Mouse (Mus musculus): ENCODE data around the gene Ano10. TPM values are rescaled to one million over a fixed set of nuclear protein-coding genes. Genes with fewer than 3 reads are reported as not detected.

Gene Ano10
- 33.9 and 42.0 TPM in 2 replicates for polyA plus RNA-seq (2016; fragmentation: Nextera tagmentation; extraction: Ambion mirVana)

DNA sequence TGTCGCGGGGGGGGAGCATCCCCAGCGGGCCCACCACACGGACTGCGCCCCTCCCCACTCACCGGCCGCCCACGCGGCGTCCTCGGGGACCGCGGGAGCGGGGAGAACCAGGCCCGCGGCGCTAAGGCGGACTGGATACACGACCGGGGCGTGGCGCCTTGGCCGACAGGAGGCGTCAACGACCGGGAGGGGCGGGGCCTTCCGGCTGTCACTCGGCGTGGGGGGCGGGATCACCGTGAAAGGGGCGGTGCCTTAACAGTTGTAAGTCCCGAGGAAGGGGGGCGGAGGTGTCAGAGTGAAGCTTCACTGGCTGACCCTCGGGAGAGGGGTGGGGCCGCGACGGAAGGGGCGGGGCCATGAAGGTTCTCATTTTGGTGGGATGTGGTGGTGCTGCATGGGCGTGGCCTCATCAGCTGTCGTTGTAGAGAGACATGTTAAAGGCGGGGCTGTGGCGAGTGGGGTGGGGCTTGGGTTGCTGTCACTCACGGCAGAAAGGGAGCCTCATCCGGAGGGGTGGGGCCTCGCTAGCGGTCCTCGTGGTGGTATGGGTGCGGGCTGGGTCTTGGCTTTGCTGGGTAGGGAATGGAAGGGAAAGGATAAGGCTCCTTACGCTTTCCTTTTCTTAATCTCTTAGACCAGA is at the start of gene Ano10:
TSS of gene Ano10 (minus strand) at position 182 of the 640 bp plus-strand sequence.
- H3K4me3 ChIP-seq = peak within 1 kb of the TSS; percentile 81
- WGBS = under 1% methylated on average over 50 of the region's 51 CpGs

DNA sequence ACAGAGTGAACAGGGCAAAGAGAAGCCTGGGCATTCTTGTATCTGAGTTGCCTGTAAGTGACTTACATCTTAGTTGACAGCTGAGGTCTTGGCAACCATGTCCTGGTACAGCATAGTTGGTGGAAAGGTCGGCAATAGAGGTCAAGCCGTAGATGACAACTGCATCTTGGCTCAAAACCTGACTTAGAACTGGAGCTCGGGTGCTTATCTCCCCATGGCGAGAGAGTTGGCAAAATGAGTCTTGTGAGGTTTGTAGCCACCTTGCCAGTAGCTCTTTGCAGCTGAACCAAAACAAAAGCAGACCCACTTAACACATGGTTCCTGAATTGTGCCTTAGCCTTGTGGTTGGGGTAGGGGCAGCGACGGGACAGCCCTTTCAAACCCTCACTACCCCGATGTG is 49.2 kb upstream of the Ano10 start:
- no peaks in the 10 kb centered on the region for H3K9me3 ChIP-seq (replicated peaks)
- no peak overlapping the region for H3K4me3 ChIP-seq
- no peak overlapping the region for H3K27ac ChIP-seq (replicated peaks)
- H3K27me3 ChIP-seq (ENCODE audit: low read depth, poor library complexity, severe bottlenecking) = no peaks in the 10 kb centered on the region
- H3K36me3 ChIP-seq = no peaks in the 10 kb centered on the region
- DNase-seq (ENCODE audit: low spot score) = no peak
- 88% methylated on average over 7 of the region's 7 CpGs for WGBS
- H3K4me1 ChIP-seq = no peaks in the 10 kb centered on the region

More for the DNA sequence above, at the start of gene Ano10:
- peaks cover 20% of the 10 kb centered on the region for H3K4me1 ChIP-seq
- peak within 1 kb of the TSS; percentile 90 for H3K27ac ChIP-seq (replicated peaks)
- H3K36me3 ChIP-seq = no peaks in the 10 kb centered on the region
- H3K9me3 ChIP-seq (replicated peaks) = no peaks in the 10 kb centered on the region
- H3K27me3 ChIP-seq (ENCODE audit: low read depth, poor library complexity, severe bottlenecking) = no peaks in the 10 kb centered on the region
- DNase-seq (ENCODE audit: low spot score) = peak; percentile 99

DNA sequence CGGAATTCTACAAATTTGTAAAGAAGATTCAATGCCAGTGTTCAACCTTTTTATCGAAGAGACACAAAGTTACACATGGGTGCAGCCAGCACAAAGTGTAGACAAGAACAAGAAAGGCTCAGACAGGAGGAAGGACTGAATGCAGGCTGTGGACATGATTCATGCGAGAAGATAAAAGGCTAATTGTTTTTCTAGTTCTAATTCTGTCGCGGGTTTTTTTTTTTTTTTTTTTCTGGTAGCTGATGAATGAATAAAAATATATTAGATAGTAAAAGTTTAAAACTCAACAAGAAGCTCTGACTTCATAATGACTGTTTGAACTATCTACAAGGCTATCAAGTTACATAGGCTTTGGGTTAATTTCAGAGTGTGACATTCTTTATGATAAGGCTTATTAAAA is 45.7 kb upstream of the Ano10 start:
- 71% methylated on average over 5 of the region's 5 CpGs for WGBS
- Histone ChIP-seq H3K36me3 (no peaks in the 10 kb centered on the region), H3K4me3 (no peak overlapping the region), H3K4me1 (peaks cover 5% of the 10 kb centered on the region; the same call in 1 of the 2 replicates), H3K27ac (replicated peaks) (no peak overlapping the region), H3K9me3 (replicated peaks) (no peaks in the 10 kb centered on the region), H3K27me3 (ENCODE audit: low read depth, poor library complexity, severe bottlenecking) (no peaks in the 10 kb centered on the region)
- DNase-seq (ENCODE audit: low spot score) = no peak

DNA sequence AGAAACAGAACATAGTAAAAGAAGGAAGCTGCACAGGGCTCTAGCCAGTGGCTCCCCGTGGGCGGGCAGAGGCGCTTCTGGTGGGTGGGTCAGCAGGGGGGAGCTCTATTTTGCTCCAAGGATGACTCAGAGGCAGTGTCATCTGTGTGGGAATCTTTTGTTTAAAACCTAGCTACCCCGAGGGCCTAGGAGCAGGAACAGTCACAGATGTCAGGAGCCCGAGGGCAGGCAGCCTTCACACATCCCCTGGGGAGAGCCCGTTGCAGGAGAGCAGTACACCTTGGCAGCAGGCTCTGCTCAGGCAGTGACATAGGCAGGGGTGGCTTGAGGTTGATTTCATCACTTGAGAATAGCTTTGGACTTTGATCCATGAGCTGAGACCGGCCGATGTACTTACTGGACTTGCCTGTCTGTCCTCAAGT is 43.3 kb upstream of the Ano10 start:
- H3K27me3 ChIP-seq (ENCODE audit: low read depth, poor library complexity, severe bottlenecking) = no peaks in the 10 kb centered on the region
- H3K4me3 ChIP-seq = no peak overlapping the region
- no peaks in the 10 kb centered on the region for H3K36me3 ChIP-seq
- DNase-seq (ENCODE audit: low spot score) = no peak
- H3K4me1 ChIP-seq = peaks cover 5% of the 10 kb centered on the region; the same call in 1 of the 2 replicates
- H3K9me3 ChIP-seq (replicated peaks) = no peaks in the 10 kb centered on the region
- H3K27ac ChIP-seq (replicated peaks) = 0 out of 2 replicates have a peak overlapping the region, but pooled peaks have one; percentile 28
- WGBS = 53% methylated on average over 8 of the region's 8 CpGs

DNA sequence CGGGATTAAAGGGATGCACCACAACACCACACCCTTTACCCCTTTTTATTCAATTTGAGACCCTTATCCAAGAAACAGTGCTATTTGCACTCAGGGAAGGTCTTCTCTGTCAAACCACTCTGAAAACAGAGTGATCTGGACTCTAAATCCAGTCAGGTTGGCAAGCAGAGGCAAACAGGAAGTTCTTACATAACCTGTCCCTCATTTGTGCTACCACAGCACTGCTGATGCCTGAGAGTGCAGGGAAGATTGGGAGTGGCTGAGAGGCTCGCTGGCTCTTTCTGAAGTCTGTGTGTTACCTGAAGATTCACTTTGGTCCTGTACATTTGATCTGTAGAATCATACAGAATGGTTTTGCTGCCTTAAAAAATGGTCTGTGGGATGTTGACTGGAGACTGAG is 42.5 kb upstream of the Ano10 start:
- DNase-seq (ENCODE audit: low spot score) = no peak
- H3K27me3 ChIP-seq (ENCODE audit: low read depth, poor library complexity, severe bottlenecking) = no peaks in the 10 kb centered on the region
- peaks cover 5% of the 10 kb centered on the region; the same call in 1 of the 2 replicates for H3K4me1 ChIP-seq
- H3K4me3 ChIP-seq = no peak overlapping the region
- WGBS = 74% methylated on average over 2 of the region's 2 CpGs
- no peaks in the 10 kb centered on the region for H3K36me3 ChIP-seq
- H3K27ac ChIP-seq (replicated peaks) = no peak overlapping the region
- H3K9me3 ChIP-seq (replicated peaks) = no peaks in the 10 kb centered on the region

DNA sequence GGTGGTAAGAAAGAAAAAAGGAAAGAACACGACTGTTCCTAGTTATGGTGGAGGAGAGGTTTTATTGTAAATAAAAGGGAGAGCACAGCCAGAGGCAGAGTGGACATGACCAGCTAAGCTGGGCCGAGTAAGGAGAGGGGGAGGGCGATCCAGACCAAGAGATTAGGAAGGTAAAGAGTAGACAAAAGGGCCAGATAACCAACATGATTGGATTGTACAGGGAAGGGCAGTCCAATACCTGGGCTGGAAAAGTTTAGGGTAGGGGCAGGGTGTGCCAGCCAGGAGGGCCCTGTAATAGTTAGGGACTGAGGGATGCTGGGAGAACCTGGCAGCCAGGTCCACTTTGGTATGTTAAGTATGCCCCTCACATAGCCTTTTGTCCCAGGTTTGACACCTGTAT is 34.0 kb upstream of the Ano10 start:
- no peaks in the 10 kb centered on the region for H3K4me1 ChIP-seq
- no peak overlapping the region for H3K27ac ChIP-seq (replicated peaks)
- no peaks in the 10 kb centered on the region for H3K27me3 ChIP-seq (ENCODE audit: low read depth, poor library complexity, severe bottlenecking)
- H3K9me3 ChIP-seq (replicated peaks) = no peaks in the 10 kb centered on the region
- no peak overlapping the region for H3K4me3 ChIP-seq
- DNase-seq (ENCODE audit: low spot score) = no peak
- WGBS = 67% methylated on average over 3 of the region's 3 CpGs
- H3K36me3 ChIP-seq = no peaks in the 10 kb centered on the region

DNA sequence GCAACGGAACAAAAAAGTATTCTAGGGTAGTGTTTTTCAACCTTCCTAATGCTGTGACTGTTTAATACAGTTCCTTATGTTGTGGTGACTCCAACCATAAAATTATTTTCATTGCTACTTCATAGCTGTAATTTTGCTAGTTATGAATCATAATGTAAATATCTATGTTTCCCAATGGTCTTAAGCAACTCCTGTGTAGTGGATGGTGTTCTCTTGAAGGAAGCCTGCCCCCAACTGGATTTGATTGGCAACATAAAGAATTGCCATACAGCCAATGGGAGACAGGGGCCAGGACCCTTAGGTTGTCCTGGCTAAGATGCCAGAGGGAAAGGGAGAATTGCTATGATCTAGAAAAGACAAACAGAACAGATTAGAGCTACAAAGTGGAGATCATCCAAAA is 31.8 kb upstream of the Ano10 start:
- Histone ChIP-seq H3K9me3 (replicated peaks) (no peaks in the 10 kb centered on the region), H3K27me3 (ENCODE audit: low read depth, poor library complexity, severe bottlenecking) (no peaks in the 10 kb centered on the region), H3K27ac (replicated peaks) (no peak overlapping the region), H3K4me1 (no peaks in the 10 kb centered on the region), H3K4me3 (no peak overlapping the region), H3K36me3 (no peaks in the 10 kb centered on the region)
- 93% methylated on average over 1 of the region's 1 CpGs for WGBS
- DNase-seq (ENCODE audit: low spot score) = no peak

DNA sequence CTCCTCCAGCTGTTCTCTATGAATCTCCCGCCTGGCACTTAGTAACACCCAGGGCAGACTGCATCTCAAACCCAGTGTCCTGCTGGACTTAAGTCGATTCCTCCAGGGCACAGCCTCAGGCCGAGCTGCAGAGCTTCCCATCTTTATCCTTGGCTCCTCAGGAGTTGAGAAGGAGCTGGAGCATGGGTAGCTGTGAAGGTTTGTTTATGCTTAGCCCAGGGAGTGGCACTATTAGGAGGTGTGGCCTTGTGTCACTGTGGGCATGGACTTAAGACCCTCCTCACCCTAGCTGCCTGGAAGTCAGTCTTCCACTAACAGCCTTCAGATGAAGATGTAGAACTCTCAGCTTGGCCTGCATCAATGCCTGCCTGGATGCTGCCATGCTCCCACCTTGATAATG is 28.1 kb upstream of the Ano10 start:
- H3K36me3 ChIP-seq = no peaks in the 10 kb centered on the region
- no peak for DNase-seq (ENCODE audit: low spot score)
- H3K9me3 ChIP-seq (replicated peaks) = no peaks in the 10 kb centered on the region
- WGBS = 74% methylated on average over 3 of the region's 3 CpGs
- H3K4me3 ChIP-seq = no peak overlapping the region
- H3K27ac ChIP-seq (replicated peaks) = no peak overlapping the region
- H3K27me3 ChIP-seq (ENCODE audit: low read depth, poor library complexity, severe bottlenecking) = no peaks in the 10 kb centered on the region; the same call in 1 of the 2 replicates
- no peaks in the 10 kb centered on the region for H3K4me1 ChIP-seq

DNA sequence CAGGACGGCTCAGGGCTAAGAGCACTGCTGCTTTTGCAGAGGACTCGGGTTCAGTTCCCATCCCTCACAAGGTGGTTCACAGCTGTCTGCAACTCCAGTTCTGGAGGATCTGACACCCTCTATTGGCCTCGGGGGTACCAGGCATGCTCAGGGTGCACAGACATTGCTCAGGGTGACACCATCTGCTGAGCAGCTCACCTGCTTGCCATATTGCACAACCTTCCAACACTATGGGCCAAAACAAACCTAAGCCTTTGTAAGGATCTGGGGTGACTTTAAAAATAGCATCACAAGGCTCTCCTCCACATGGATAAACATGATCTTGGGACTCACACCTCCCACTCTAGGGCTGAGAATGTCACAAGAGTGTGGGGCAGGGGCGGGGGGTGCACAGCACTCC is 26.4 kb upstream of the Ano10 start:
- Histone ChIP-seq H3K27ac (replicated peaks) (no peak overlapping the region), H3K36me3 (no peaks in the 10 kb centered on the region), H3K9me3 (replicated peaks) (no peaks in the 10 kb centered on the region), H3K27me3 (ENCODE audit: low read depth, poor library complexity, severe bottlenecking) (no peaks in the 10 kb centered on the region; the same call in 1 of the 2 replicates), H3K4me1 (0 out of 2 replicates have a peak, but pooled peaks cover under 1% of the 10 kb centered on the region), H3K4me3 (no peak overlapping the region)
- no peak for DNase-seq (ENCODE audit: low spot score)
- 85% methylated on average over 4 of the region's 4 CpGs for WGBS

DNA sequence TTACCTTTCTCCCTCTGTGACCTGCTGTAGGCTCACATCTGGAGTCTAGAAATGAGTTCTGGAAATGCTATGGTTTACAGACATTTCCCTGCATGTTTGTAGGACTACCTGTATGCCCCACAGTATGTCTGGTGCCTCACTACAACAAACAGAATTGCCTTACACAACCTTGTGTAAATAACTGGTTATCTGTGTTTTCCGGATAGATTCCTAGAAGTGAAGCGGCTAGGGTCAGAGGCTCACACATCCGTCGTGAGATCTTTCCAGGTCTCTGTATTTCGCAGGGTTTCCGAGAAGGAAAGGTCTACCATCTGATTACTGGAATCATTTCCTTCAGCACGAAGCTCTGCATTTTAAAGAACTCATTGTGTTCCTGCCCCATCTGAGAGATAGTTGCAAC is 22.3 kb upstream of the Ano10 start:
- no peaks in the 10 kb centered on the region; the same call in 1 of the 2 replicates for H3K27me3 ChIP-seq (ENCODE audit: low read depth, poor library complexity, severe bottlenecking)
- no peaks in the 10 kb centered on the region for H3K9me3 ChIP-seq (replicated peaks)
- no peak overlapping the region for H3K27ac ChIP-seq (replicated peaks)
- no peak for DNase-seq (ENCODE audit: low spot score)
- no peaks in the 10 kb centered on the region for H3K36me3 ChIP-seq
- 89% methylated on average over 7 of the region's 7 CpGs for WGBS
- 0 out of 2 replicates have a peak, but pooled peaks cover 5% of the 10 kb centered on the region for H3K4me1 ChIP-seq
- no peak overlapping the region for H3K4me3 ChIP-seq

DNA sequence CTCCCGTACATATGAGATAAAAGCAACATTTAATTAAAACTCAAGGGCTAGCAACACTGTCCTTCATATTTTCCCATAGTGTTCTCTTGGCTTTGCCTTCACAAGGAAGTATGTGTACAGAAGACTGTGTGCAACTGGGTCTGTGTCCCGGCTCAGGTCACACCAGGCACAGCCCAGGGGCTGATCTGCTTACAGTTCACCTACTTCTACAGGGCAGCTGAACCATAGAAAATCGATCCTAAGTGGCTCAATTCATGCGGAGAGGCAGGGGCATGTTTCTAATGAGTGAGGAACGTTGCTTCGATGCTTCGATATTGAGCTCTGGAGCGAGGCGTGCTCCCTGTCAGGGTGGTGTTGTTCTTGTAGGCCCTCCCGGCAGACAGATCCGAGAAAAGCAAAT is 21.3 kb upstream of the Ano10 start:
- DNase-seq (ENCODE audit: low spot score) = no peak
- H3K27me3 ChIP-seq (ENCODE audit: low read depth, poor library complexity, severe bottlenecking) = no peaks in the 10 kb centered on the region; the same call in 1 of the 2 replicates
- H3K4me1 ChIP-seq = peaks cover 13% of the 10 kb centered on the region
- H3K4me3 ChIP-seq = no peak overlapping the region
- 67% methylated on average over 11 of the region's 11 CpGs for WGBS
- H3K36me3 ChIP-seq = no peaks in the 10 kb centered on the region
- H3K9me3 ChIP-seq (replicated peaks) = no peaks in the 10 kb centered on the region
- no peak overlapping the region for H3K27ac ChIP-seq (replicated peaks)

DNA sequence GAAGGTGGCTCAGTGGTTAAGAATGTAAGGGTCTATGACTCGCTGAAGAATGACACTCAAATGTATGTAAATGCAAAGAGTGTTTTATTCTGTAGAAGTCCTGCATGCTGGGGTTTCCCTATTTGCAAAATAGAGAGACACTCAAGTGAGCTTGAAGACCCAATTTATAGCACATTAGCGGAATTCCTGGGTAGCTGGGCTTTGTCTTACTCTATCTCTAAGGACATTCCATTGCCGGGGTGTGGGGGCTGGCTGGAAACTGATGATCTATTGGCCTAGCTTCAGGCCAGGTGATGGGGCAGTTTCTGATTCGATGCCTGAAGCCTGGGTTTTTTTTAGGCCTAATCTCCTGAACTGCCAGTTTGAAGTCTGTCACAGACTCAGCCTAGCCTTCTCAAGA is 20.7 kb upstream of the Ano10 start:
- H3K36me3 ChIP-seq = no peaks in the 10 kb centered on the region

DNA sequence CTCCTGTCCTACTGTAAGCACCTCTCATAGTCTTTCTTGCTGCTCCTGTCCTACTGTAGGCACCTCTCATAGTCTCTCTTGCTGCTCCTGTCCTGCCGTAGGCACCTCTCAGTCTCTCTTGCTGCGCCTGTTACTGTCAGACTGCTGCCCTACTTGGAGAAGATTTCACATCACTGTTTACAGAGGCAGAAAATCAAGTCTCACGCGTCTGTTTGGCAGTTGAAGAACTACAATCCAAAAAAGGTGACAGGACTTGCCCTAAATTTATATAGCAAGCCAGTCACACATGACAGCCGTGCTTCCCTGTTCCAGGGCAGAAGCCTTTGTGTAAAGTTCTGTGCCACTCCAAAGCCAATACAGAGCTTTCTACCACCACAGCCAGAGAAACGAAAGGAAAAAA is 20.2 kb upstream of the Ano10 start:
- Histone ChIP-seq H3K27ac (replicated peaks) (no peak overlapping the region), H3K36me3 (no peaks in the 10 kb centered on the region), H3K27me3 (ENCODE audit: low read depth, poor library complexity, severe bottlenecking) (peaks cover 4% of the 10 kb centered on the region; the same call in 1 of the 2 replicates), H3K9me3 (replicated peaks) (no peaks in the 10 kb centered on the region), H3K4me1 (peaks cover 13% of the 10 kb centered on the region), H3K4me3 (no peak overlapping the region)
- DNase-seq (ENCODE audit: low spot score) = no peak
- WGBS = 87% methylated on average over 6 of the region's 6 CpGs

More for the DNA sequence above, 20.7 kb upstream of the Ano10 start:
- H3K27ac ChIP-seq (replicated peaks) = no peak overlapping the region
- no peak overlapping the region for H3K4me3 ChIP-seq
- no peaks in the 10 kb centered on the region; the same call in 1 of the 2 replicates for H3K27me3 ChIP-seq (ENCODE audit: low read depth, poor library complexity, severe bottlenecking)
- WGBS = 69% methylated on average over 4 of the region's 4 CpGs
- no peaks in the 10 kb centered on the region for H3K9me3 ChIP-seq (replicated peaks)
- no peak for DNase-seq (ENCODE audit: low spot score)
- H3K4me1 ChIP-seq = peaks cover 13% of the 10 kb centered on the region

Measured in midbrain, embryonic 10.5 days (tissue).